Mouse (Mus musculus) liver, embryonic 14 days (tissue): ENCODE results near the gene Oosp1. TPM values are rescaled to one million over a fixed set of nuclear protein-coding genes. Genes with fewer than 3 reads are reported as not detected.

Source experiments
- polyA plus RNA-seq: library from polyadenylated mRNA; depleted of rRNA; stranded (reverse); fragments of >200 nt; gene quantifications from 2 replicates; pipeline ENCODE4 v1.2.3, GENCODE M21; 2012; rRNA removed

Gene Oosp1
- polyA plus RNA-seq = 0.07 and 0.09 TPM in 2 replicates

GRCm38 (mm10) chr19:11690839-11691238, at the start of gene Oosp1:
Oosp1 (minus strand) TSS chr19:11691150.

GRCm38 (mm10) chr19:11696755-11697154, 5.8 kb upstream of the Oosp1 start, which contains the start of gene Oosp3:
Oosp3 (plus strand) TSS chr19:11697055.

GRCm38 (mm10) chr19:11660459-11660858, 30.5 kb downstream of the Oosp1 start, which contains the start of gene Oosp2:
Oosp2 (minus strand) TSS chr19:11660559.

GRCm38 (mm10) chr19:11640732-11641131, 50.2 kb downstream of the Oosp1 start, which contains the start of gene Ms4a3:
Ms4a3 (minus strand) TSS chr19:11640851.

GRCm38 (mm10) chr19:11623551-11623950, 67.4 kb downstream of the Oosp1 start, which contains the start of gene Ms4a2:
Ms4a2 (minus strand) TSS chr19:11623719.

Other genes with a start within 250 kb of the Oosp1 start
- 0.23 TPM in 2 replicates for gene Ms4a4b, start 247.6 kb downstream of the Oosp1 start, polyA plus RNA-seq
- gene Ms4a6c, start 221.8 kb downstream of the Oosp1 start, polyA plus RNA-seq = 4.0 and 5.7 TPM in 2 replicates
- gene Gm8369, start 205.2 kb downstream of the Oosp1 start, polyA plus RNA-seq = 0.07 and 0.09 TPM in 2 replicates
- 1.1 and 1.7 TPM in 2 replicates for gene Ms4a6b, start 174.6 kb downstream of the Oosp1 start, polyA plus RNA-seq
- gene Ms4a4d, start 154.3 kb downstream of the Oosp1 start, polyA plus RNA-seq = 0.08 and 0.09 TPM in 2 replicates
- gene Ms4a6d, start 86.3 kb downstream of the Oosp1 start, polyA plus RNA-seq = 2.1 and 2.8 TPM in 2 replicates
- 0.63 and 0.89 TPM in 2 replicates for gene Ms4a2, start 67.4 kb downstream of the Oosp1 start, polyA plus RNA-seq
- 11.5 and 18.1 TPM in 2 replicates for gene Ms4a3, start 50.3 kb downstream of the Oosp1 start, polyA plus RNA-seq
- 0.07 and 0.08 TPM in 2 replicates for gene Oosp2, start 30.6 kb downstream of the Oosp1 start, polyA plus RNA-seq
- gene Oosp3, start 5.9 kb upstream of the Oosp1 start, polyA plus RNA-seq = not detected in 2 replicates
- 0.02 and 0.03 TPM in 2 replicates for gene Gif, start 56.4 kb upstream of the Oosp1 start, polyA plus RNA-seq
- 30.4 and 31.5 TPM in 2 replicates for gene Mrpl16, start 79.2 kb upstream of the Oosp1 start, polyA plus RNA-seq
- 0.71 and 0.75 TPM in 2 replicates for gene Stx3, start 128.3 kb upstream of the Oosp1 start, polyA plus RNA-seq
- gene Olfr1417, start 148.1 kb upstream of the Oosp1 start, polyA plus RNA-seq = not detected in 2 replicates
- gene Olfr1418, start 169.9 kb upstream of the Oosp1 start, polyA plus RNA-seq = not detected in 2 replicates
- not detected in 2 replicates for gene Olfr1419, start 184.0 kb upstream of the Oosp1 start, polyA plus RNA-seq
- not detected in 2 replicates for gene Olfr1420, start 195.4 kb upstream of the Oosp1 start, polyA plus RNA-seq
- gene Patl1, start 221.2 kb upstream of the Oosp1 start, polyA plus RNA-seq = 6.5 and 9.5 TPM in 2 replicates